Mouse (Mus musculus) heart, embryonic 16.5 days (tissue): Measurements from ENCODE around the gene Eri3. TPM values are rescaled to one million over a fixed set of nuclear protein-coding genes. Genes with fewer than 3 reads are reported as not detected.

Source experiments
- ATAC-seq: fragments of 200-750 bp; cut with Nextera tagmentation; replicated peaks from 2 replicates; pipeline ENCODE4 v1.8.0; 2017; ENCODE audit warnings: moderate number of reproducible peaks; ENCODE audit not compliant: insufficient read depth, low FRiP score; ENCODE audit errors: extremely low read depth
- H3K27ac ChIP-seq: fragments of 300-500 bp; sonication (generic); 2 replicates; pipeline ENCODE4 v1.5.1; 2014; ENCODE audit warnings: mild to moderate bottlenecking, low read length, control low read depth, moderate library complexity
- H3K27me3 ChIP-seq: fragments of 300-500 bp; sonication (generic); 2 replicates; pipeline ENCODE4 v1.6.1; 2014; ENCODE audit warnings: low read length, mixed read lengths; ENCODE audit not compliant: control insufficient read depth, insufficient read depth
- H3K36me3 ChIP-seq: fragments of 300-500 bp; sonication (generic); 2 replicates; pipeline ENCODE4 v1.6.1; 2014; ENCODE audit not compliant: control insufficient read depth, insufficient read depth
- H3K4me1 ChIP-seq: fragments of 300-500 bp; sonication (generic); 2 replicates; pipeline ENCODE4 v1.6.1; 2014; ENCODE audit warnings: low read length, mixed read lengths; ENCODE audit not compliant: control insufficient read depth, insufficient read depth
- H3K4me2 ChIP-seq: fragments of 300-500 bp; sonication (generic); 2 replicates; pipeline ENCODE4 v1.6.1; 2014; ENCODE audit warnings: low read depth, mild to moderate bottlenecking, control low read depth, low read length
- H3K4me3 ChIP-seq: fragments of 300-500 bp; sonication (generic); 2 replicates; pipeline ENCODE4 v1.5.1; 2014; ENCODE audit warnings: mild to moderate bottlenecking, control low read depth, low read length
- H3K9ac ChIP-seq: fragments of 300-500 bp; sonication (generic); 2 replicates; pipeline ENCODE4 v1.6.1; 2014; ENCODE audit warnings: low read length, control low read depth
- H3K9me3 ChIP-seq: fragments of 300-500 bp; sonication (generic); replicated peaks from 2 replicates; pipeline ENCODE4 v1.6.1; 2016; ENCODE audit warnings: low read length; ENCODE audit not compliant: control insufficient read depth
- WGBS: fragments of 180-500 bp; shearing (Covaris S2); extraction: QIAGEN DNeasy Blood & Tissue Kit; methylation state at CpG from one replicate; pipeline ENCODE4 v1.1.7; 2014; 5-methylcytosine and 5-hydroxymethylcytosine counted together
- polyA plus RNA-seq: library from polyadenylated mRNA; unstranded; fragments of >200 nt; fragmentation: Nextera tagmentation; extraction: Ambion mirVana; gene quantifications from 2 replicates; pipeline ENCODE4 v1.2.1, GENCODE M21; 2015

Gene Eri3
- polyA plus RNA-seq, 1 experiment from 2014 or later, result 93.5 TPM

DNA sequence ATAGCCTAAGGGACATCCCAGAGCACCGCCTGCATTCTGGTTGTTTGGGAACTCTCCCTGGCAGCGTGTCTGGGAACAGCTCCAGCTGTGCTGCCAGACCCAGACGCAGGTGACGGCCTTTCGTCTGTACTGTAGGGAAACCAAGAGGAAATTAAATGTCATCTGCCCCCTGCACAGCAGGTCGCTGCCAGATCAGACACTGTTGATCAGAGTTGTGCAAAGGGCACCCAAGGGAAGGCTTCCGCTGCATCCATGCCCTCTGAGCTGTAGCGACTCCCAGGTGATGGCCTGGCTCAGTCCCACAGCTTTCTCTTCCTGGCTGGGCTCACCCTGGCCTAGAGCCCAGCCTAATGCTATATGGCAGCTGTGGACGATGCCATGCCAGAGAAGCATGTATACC lies 58.1 kb downstream of the Eri3 start:
- Histone ChIP-seq H3K4me2 (no peak overlapping the region), H3K9me3 (no peaks in the 10 kb centered on the region), H3K9ac (no peak overlapping the region), H3K4me1 (peaks cover 15% of the 10 kb centered on the region), H3K36me3 (peaks cover 3% of the 10 kb centered on the region), H3K27me3 (no peaks in the 10 kb centered on the region), H3K27ac (no peak overlapping the region), H3K4me3 (no peak overlapping the region)
- WGBS, result 51% methylated on average over 9 of the region's 9 CpGs
- peak; percentile 38; the same call in 1 of the 2 replicates for ATAC-seq

GRCm38 (mm10) chr4:117609371-117610039 lies 59.3 kb downstream of the Eri3 start:
- Histone ChIP-seq H3K9ac (no peak overlapping the region), H3K4me2 (no peak overlapping the region), H3K27ac (no peak overlapping the region), H3K9me3 (no peaks in the 10 kb centered on the region), H3K36me3 (peaks cover 3% of the 10 kb centered on the region), H3K4me1 (peaks cover 15% of the 10 kb centered on the region), H3K4me3 (no peak overlapping the region), H3K27me3 (no peaks in the 10 kb centered on the region)
- WGBS, result 31% methylated on average over 7 of the region's 7 CpGs
- ATAC-seq, result peak; percentile 33; the same call in 1 of the 2 replicates

GRCm38 (mm10) chr4:117611385-117611784 lies 61.2 kb downstream of the Eri3 start:
- Histone ChIP-seq H3K9me3 (no peaks in the 10 kb centered on the region), H3K9ac (no peak overlapping the region), H3K27ac (no peak overlapping the region), H3K4me1 (peaks cover 11% of the 10 kb centered on the region), H3K36me3 (peaks cover 15% of the 10 kb centered on the region), H3K4me2 (no peak overlapping the region), H3K27me3 (no peaks in the 10 kb centered on the region), H3K4me3 (no peak overlapping the region)
- no peak for ATAC-seq
- 20% methylated on average over 4 of the region's 4 CpGs for WGBS

DNA sequence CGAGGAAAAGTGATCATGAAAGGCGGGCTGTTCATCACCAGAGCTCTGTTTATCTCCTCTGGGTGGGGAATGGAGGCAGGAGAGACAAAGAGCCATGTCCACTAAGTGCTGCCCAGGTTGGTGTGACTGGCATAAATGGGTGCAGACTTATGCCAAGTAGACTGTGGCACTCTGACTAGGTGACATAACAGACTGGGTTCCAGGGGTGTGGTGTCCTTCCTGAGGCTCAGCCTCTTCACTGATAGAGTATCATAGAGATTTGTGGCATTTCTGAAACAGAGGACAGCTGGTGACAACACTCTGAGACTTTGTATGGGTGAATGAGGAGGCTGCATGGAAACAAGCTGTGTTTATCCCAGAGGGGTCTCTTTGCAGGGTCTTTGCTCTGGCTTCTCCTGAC lies 61.6 kb downstream of the Eri3 start:
- 23% methylated on average over 2 of the region's 2 CpGs for WGBS
- no peaks in the 10 kb centered on the region for H3K9me3 ChIP-seq
- no peak overlapping the region for H3K9ac ChIP-seq
- H3K4me1 ChIP-seq, result peaks cover 11% of the 10 kb centered on the region
- H3K4me2 ChIP-seq, result no peak overlapping the region
- no peak for ATAC-seq
- no peak overlapping the region for H3K4me3 ChIP-seq
- H3K27ac ChIP-seq, result no peak overlapping the region
- H3K27me3 ChIP-seq, result no peaks in the 10 kb centered on the region
- H3K36me3 ChIP-seq, result peaks cover 16% of the 10 kb centered on the region

GRCm38 (mm10) chr4:117612713-117613112 lies 62.5 kb downstream of the Eri3 start:
- no peak overlapping the region for H3K4me2 ChIP-seq
- no peak; the same call in 1 of the 2 replicates for ATAC-seq
- no peak overlapping the region for H3K9ac ChIP-seq
- peaks cover 11% of the 10 kb centered on the region for H3K4me1 ChIP-seq
- H3K36me3 ChIP-seq, result peaks cover 16% of the 10 kb centered on the region
- H3K4me3 ChIP-seq, result no peak overlapping the region
- no peak overlapping the region for H3K27ac ChIP-seq
- no peaks in the 10 kb centered on the region for H3K27me3 ChIP-seq
- 88% methylated on average over 5 of the region's 5 CpGs for WGBS
- no peaks in the 10 kb centered on the region for H3K9me3 ChIP-seq

- 93% methylated on average over 4 of the region's 4 CpGs for WGBS
- Histone ChIP-seq H3K9me3 (no peaks in the 10 kb centered on the region), H3K4me1 (peaks cover 11% of the 10 kb centered on the region), H3K27ac (no peak overlapping the region), H3K4me3 (no peak overlapping the region), H3K4me2 (no peak overlapping the region), H3K27me3 (no peaks in the 10 kb centered on the region), H3K9ac (no peak overlapping the region), H3K36me3 (peaks cover 16% of the 10 kb centered on the region)
- ATAC-seq, result no peak
Observed at GRCm38 (mm10) chr4:117613153-117613773, 63.1 kb downstream of the Eri3 start.

DNA sequence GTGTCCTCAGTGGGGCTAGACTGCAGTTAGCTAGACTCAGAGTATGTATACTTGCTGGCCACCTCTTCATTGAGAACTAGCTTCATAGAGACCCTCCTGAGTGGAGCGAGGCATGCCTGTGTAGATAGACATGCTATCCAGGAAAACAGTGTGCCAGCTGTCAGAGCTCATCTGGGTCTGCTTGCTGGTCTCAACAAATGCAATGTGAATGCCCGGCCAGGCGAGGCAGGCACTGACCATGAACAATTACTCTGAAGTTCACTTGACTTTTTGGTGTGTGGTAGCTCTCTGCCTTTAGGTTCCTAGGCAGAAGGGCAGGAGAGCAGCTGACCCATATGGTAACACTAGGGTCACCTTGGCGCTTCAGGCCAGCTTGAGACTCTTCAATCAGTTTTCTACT lies 66.4 kb downstream of the Eri3 start:
- peaks cover 16% of the 10 kb centered on the region for H3K36me3 ChIP-seq
- no peak for ATAC-seq

GRCm38 (mm10) chr4:117622270-117622669 lies 72.1 kb downstream of the Eri3 start:
- Histone ChIP-seq H3K4me1 (peaks cover 8% of the 10 kb centered on the region; the same call in 1 of the 2 replicates), H3K9ac (no peak overlapping the region), H3K9me3 (no peaks in the 10 kb centered on the region), H3K36me3 (no peaks in the 10 kb centered on the region; the same call in 1 of the 2 replicates), H3K4me2 (no peak overlapping the region), H3K4me3 (no peak overlapping the region), H3K27ac (no peak overlapping the region), H3K27me3 (no peaks in the 10 kb centered on the region)
- WGBS, result 81% methylated on average over 5 of the region's 5 CpGs
- no peak for ATAC-seq

More for the DNA sequence above, 66.4 kb downstream of the Eri3 start:
- H3K4me3 ChIP-seq, result no peak overlapping the region
- H3K27me3 ChIP-seq, result no peaks in the 10 kb centered on the region
- H3K9ac ChIP-seq, result no peak overlapping the region
- H3K27ac ChIP-seq, result no peak overlapping the region
- WGBS, result 92% methylated on average over 4 of the region's 4 CpGs
- H3K9me3 ChIP-seq, result no peaks in the 10 kb centered on the region
- H3K4me1 ChIP-seq, result no peaks in the 10 kb centered on the region
- H3K4me2 ChIP-seq, result no peak overlapping the region

DNA sequence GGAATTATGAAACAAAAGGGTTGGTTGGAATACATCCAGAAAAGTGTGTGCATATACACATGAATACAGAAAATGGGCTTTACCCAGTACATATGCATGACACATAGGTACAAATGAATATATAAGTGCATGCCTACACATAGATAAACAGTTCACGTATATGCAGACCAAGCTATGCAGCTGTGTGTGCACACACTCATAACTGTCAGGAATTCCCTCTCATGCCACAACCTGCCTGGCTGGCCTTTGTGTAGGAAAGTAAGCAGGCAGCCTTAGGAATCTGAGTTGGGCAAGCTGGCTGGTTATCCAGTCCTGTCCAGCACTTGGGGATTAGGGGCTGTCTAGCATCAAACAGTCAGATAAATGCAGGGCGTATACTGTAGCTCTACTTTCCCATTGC lies 72.9 kb downstream of the Eri3 start:
- no peaks in the 10 kb centered on the region for H3K36me3 ChIP-seq
- H3K9ac ChIP-seq, result no peak overlapping the region
- no peaks in the 10 kb centered on the region for H3K9me3 ChIP-seq
- 46% methylated on average over 2 of the region's 2 CpGs for WGBS
- no peak overlapping the region for H3K4me3 ChIP-seq
- H3K4me1 ChIP-seq, result peaks cover 8% of the 10 kb centered on the region; the same call in 1 of the 2 replicates
- H3K27me3 ChIP-seq, result no peaks in the 10 kb centered on the region
- H3K27ac ChIP-seq, result 0 out of 2 replicates have a peak overlapping the region, but pooled peaks have one; percentile 4
- H3K4me2 ChIP-seq, result no peak overlapping the region
- no peak for ATAC-seq
